Mouse (Mus musculus) heart, postnatal 14 days (tissue): ENCODE measurements around the gene Fam181b. TPM values are rescaled to one million over a fixed set of nuclear protein-coding genes. Genes with fewer than 3 reads are reported as not detected.

Experiments used
- DNase-seq, 2 experiments: peaks; one replicate each; pipeline ENCODE4 v3.0.0; 2021 to 2022
- intact Hi-C: fragments of 180-260 bp; cut with DNase I; formaldehyde crosslinking; loops from one replicate; pipeline ENCODE4 v1.15.1; 2025
- long read RNA-seq, 2 experiments: library from polyadenylated mRNA; stranded (forward); transcript quantifications; one replicate each; pipeline ENCODE4 v2.0.0; 2021
- total RNA-seq, 2 experiments: library from RNA; stranded (reverse); gene quantifications; 2 replicates each; pipeline ENCODE4 v1.2.3; 2021

The Fam181b gene
- 1 to 10 TPM; 6.0 to 7.1 TPM for total RNA-seq
- long read RNA-seq, experiment 1, transcript Fam181b-201 (1 exons, 2,003 nt), result major isoform, 12 of 12 reads
- long read RNA-seq, experiment 1, partial matches to known transcripts, result 0 of 12 reads
- long read RNA-seq, experiment 1, other reads (novel, unspliced or antisense), result 0 of 12 reads
- long read RNA-seq, experiment 2, transcript Fam181b-201 (1 exons, 2,003 nt), result major isoform, 11 of 11 reads
- long read RNA-seq, experiment 2, partial matches to known transcripts, result 0 of 11 reads
- long read RNA-seq, experiment 2, other reads (novel, unspliced or antisense), result 0 of 11 reads

DNA sequence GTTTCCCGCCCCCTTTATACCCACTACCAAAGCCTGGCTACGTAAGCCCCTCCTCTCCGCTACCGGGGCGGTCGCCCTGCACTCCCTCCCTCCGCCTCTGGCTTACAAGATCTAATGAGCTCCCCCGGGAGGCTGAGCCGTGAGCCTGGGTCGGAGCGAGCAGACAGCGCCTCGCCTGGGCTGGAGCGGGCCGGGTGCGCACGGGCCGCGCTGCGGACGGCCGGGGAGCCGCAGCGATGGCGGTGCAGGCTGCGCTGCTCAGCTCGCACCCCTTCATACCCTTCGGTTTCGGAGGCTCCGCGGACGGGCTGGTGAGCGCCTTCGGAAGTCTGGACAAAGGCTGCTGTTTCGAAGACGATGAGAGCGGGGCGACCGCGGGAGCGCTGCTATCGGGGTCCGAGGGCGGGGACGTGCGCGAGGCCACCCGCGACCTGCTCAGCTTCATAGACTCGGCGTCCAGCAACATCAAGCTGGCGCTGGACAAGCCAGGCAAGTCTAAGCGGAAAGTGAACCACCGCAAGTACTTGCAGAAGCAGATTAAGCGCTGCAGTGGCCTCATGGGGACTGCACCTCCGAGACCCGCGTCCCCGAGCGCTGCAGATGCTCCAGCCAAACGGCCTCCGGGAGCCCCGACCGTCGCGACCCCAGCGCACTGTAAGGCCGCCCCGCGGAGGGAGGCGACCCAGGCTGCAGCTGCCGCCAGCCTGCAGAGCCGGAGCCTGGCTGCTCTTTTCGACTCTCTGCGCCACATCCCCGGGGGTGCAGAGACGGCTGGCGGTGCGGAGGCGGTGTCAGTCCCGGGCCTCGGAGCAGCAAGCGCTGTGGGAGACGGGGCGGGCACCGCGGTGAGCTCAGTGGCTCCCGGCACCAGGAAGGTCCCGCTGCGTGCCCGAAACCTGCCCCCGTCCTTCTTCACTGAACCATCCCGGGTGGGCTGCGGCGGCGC lies at the start of gene Fam181b:
TSS of gene Fam181b (plus strand) at position 81 of the 946 bp plus-strand sequence.
- DNase-seq, result peak; percentile 74 to 76
- intact Hi-C loops, result loop anchor here (2.0 to 5.0 kb wide), 2 partner anchors 15 to 208 kb away; partner anchors contain the start of genes Ddias and Prcp

DNA sequence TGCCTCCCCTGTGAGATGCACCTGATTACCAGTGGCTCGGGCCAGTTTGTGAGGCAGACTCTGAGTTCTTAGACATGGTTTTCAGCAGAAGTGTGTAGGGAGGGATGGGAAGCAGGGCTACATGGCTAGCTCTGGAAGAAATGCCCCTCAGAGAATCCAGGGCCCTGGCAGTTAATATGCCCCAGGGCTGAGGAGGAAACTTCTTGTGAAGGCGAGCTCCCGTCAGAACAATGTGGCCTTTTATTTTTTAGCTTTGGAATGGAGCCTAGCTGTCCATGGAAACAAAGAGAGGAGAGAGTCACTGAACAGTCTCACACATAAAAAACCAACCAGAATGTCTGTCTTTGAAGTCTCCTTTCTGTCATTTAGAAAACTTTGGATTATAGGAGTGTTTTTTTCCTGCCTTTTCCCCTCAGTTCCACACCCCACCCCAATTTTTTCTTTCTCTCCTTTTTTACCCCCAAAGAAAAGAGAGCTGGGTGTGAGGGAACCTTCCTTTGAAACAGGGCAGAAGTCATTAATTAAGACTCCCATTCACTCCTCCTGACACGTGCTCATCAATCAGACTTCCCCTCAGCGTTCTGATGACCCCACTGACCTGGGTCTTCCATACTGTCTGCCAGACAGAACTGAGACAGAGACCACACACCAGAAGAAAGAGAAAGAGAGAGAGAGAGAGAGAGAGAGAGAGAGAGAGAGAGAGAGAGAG lies 41.7 kb upstream of the Fam181b start:
- DNase-seq, result no peak
- intact Hi-C loops, result no loop called here

DNA sequence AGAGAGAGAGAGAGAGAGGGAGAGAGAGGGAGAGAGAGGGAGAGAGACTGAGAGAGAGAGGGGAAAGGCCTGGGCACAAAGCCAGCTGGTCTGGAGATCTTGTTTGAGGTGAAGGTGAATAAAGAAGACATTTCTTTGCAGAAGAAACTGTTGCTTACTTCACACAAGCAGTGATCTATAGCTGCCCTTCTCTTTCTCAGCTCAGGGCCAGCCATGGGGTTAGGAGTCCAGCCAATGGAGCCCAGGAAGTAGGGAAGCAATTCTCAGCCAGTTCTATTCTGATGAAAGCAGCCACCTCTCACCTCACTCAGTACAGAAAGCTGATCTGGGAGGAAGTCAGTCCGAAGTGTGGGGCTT lies 41.2 kb upstream of the Fam181b start:
- intact Hi-C loops, result no loop called here
- peak in 1 of 2 experiments; percentile 3 for DNase-seq

GRCm38 (mm10) chr7:93039542-93039941 lies 40.1 kb upstream of the Fam181b start:
- intact Hi-C loops, result no loop called here
- no peak for DNase-seq

GRCm38 (mm10) chr7:93044359-93044758 lies 35.3 kb upstream of the Fam181b start:
- no peak for DNase-seq
- intact Hi-C loops, result no loop called here

GRCm38 (mm10) chr7:93044788-93045187 lies 34.9 kb upstream of the Fam181b start:
- intact Hi-C loops, result no loop called here
- DNase-seq, result no peak

GRCm38 (mm10) chr7:93060831-93061230 lies 18.8 kb upstream of the Fam181b start:
- intact Hi-C loops, result no loop called here
- no peak for DNase-seq

DNA sequence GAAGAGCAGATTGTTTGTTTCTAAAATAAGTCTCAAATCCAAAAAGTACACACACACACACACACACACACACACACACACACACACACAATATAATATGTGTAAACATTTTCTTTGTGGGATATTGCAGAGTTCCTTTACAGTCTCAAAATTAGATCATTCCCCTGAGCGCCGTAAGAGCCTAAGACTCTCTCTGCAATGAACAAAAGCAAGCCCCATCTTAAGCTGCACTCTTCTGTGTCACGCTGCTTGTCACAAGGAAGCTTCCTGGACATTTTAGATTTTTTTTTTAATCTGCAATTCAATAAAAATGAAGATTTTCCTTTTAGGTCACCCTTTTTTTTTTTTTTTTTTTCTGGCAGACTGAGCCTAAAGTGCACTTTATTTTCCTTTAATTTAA lies 17.9 kb upstream of the Fam181b start:
- DNase-seq, result no peak
- intact Hi-C loops, result no loop called here

DNA sequence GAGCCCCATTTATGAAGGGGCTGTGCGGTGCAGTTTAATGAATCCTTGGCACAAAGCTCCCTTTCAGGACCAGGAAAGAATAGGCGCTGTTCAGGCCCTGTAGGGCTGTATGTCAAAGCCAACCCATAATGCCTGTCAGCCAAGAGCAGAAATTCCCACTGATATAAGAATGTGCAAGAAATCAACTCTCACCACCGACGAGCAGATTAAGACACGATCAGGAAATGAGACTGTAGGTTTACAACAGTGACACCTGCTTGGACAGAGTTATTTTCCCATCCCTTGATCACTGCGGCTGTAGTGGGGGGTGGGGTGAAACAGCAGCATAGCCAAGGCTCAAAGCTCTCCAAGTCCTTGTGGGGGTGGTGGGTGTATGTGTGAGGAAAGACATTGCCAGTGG lies 17.5 kb upstream of the Fam181b start:
- intact Hi-C loops, result no loop called here
- DNase-seq, result no peak

GRCm38 (mm10) chr7:93067464-93068015 lies 12.1 kb upstream of the Fam181b start:
- intact Hi-C loops, result no loop called here
- DNase-seq, result no peak

- no peak for DNase-seq
- intact Hi-C loops, result no loop called here
These were observed 3.2 kb upstream of the Fam181b start for GRCm38 (mm10) chr7:93076435-93076960.

DNA sequence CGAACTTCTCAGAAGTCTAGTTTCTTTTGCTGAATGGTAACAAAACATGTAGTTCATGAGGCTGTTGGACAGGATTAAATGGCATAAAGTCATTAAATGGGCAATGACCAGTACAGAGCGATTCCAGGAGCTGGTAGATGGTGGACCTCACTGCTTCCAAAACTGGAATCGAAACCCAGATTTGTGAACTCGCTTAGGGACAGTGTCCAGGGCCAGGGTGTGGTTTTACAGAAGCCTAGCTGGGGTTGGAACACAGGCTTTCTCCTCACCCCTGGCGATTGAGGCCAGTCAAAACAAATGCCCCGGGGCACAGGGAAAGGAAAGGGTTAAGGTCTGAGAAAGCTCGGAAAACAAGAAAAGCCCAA lies 263 bp upstream of the Fam181b start:
- intact Hi-C loops, result no loop called here
- no peak for DNase-seq

GRCm38 (mm10) chr7:93080731-93081430 lies 1.2 kb downstream of the Fam181b start:
- intact Hi-C loops, result loop anchor here (2.0 to 5.0 kb wide), 2 partner anchors 14 to 209 kb away; partner anchors contain the start of genes Ddias and Prcp
- peak; percentile 21 to 31 for DNase-seq

- intact Hi-C loops, result loop anchor here (2.0 to 10.0 kb wide), 4 partner anchors 13 to 459 kb away; partner anchors contain the start of genes Ankrd42 and Rab30
- DNase-seq, result peak; percentile 77 to 83
These were observed 13.8 kb downstream of the Fam181b start for GRCm38 (mm10) chr7:93093371-93094058.

- DNase-seq, result peak; percentile 44 to 61
- intact Hi-C loops, result loop anchor here (2.0 to 10.0 kb wide), 6 partner anchors 15 to 461 kb away; partner anchors contain the start of genes Ankrd42, Ddias, Prcp and Rab30
These were observed 15.8 kb downstream of the Fam181b start for GRCm38 (mm10) chr7:93095511-93095910.

DNA sequence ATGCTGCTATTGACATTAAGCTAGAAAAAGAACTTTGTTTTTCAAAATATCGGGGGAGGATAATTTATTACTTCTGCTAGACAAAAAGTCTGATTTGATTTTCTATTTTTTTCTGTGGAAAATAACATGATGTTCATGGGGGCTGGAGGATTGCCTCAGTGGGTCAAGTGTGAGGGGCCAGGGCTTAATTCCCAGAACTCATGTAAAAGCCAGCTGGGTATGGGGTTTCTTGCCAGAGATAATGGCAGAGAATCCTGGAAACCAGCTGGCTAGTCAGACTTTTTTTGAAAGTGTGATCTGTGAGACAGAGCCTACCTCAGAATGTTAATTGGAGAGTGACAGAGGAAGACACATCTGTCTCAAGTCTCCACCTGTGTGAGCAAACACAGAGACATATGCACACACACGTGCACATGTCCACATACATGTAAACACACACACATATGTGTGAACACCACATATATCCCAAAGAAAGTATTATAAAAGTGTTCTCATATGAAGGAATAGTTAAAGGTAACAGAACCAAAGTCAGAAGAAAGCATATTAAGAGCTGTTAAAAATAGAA lies 25.2 kb downstream of the Fam181b start:
- intact Hi-C loops, result no loop called here
- DNase-seq, result no peak

- no peak for DNase-seq
- intact Hi-C loops, result no loop called here
These were observed 30.8 kb downstream of the Fam181b start for GRCm38 (mm10) chr7:93110370-93110965.

GRCm38 (mm10) chr7:93111056-93111455 lies 31.4 kb downstream of the Fam181b start:
- intact Hi-C loops, result no loop called here
- DNase-seq, result no peak
